Mouse (Mus musculus) C2C12 (cell line): Measurements from ENCODE around the gene Col4a1. TPM values are rescaled to one million over a fixed set of nuclear protein-coding genes. Genes with fewer than 3 reads are reported as not detected.

ENCODE experiments used
- H3K27me3 ChIP-seq: one replicate; pipeline ENCODE4 v1.6.1; 2011; ENCODE audit not compliant: control insufficient read depth, insufficient read depth, insufficient read length
- H3K36me3 ChIP-seq: one replicate; pipeline ENCODE4 v1.6.1; 2011; ENCODE audit not compliant: control insufficient read depth, insufficient read depth
- H3K4me3 ChIP-seq: one replicate; pipeline ENCODE4 v1.5.1; 2011; ENCODE audit warnings: mild to moderate bottlenecking, control low read depth; ENCODE audit not compliant: poor library complexity, insufficient read depth, severe bottlenecking
- H3K79me2 ChIP-seq: one replicate; pipeline ENCODE4 v1.6.1; 2011; ENCODE audit not compliant: control insufficient read depth, insufficient read depth
- H3K79me3 ChIP-seq: one replicate; pipeline ENCODE4 v1.6.1; 2011; ENCODE audit warnings: low read depth, control low read depth
- H3ac ChIP-seq: one replicate; pipeline ENCODE3; 2011; ENCODE audit warnings: low read depth; ENCODE audit not compliant: control insufficient read depth, insufficient read length
- CEBPB ChIP-seq: IDR thresholded peaks from one replicate; pipeline ENCODE4 v1.6.1; 2011; ENCODE audit warnings: low read depth, mild to moderate bottlenecking, control low read depth, moderate library complexity
- CTCF ChIP-seq: IDR thresholded peaks from one replicate; pipeline ENCODE4 v1.5.1; 2011; ENCODE audit not compliant: control insufficient read depth, insufficient read depth, insufficient read length
- FOSL1 ChIP-seq: IDR thresholded peaks from one replicate; pipeline ENCODE4 v1.8.0; 2011; ENCODE audit warnings: mild to moderate bottlenecking, low read length; ENCODE audit not compliant: poor library complexity, insufficient read depth, severe bottlenecking
- MAX ChIP-seq: IDR thresholded peaks from one replicate; pipeline ENCODE4 v1.6.1; 2011; ENCODE audit warnings: mild to moderate bottlenecking, control low read depth
- MYOD1 ChIP-seq: IDR thresholded peaks from one replicate; pipeline ENCODE4 v1.6.1; 2011; ENCODE audit warnings: low read depth; ENCODE audit not compliant: control insufficient read depth, insufficient read length
- MYOG ChIP-seq: IDR thresholded peaks from one replicate; pipeline ENCODE4 v1.6.1; 2011; ENCODE audit not compliant: control insufficient read depth, insufficient read length; ENCODE audit errors: extremely low read depth
- USF1 ChIP-seq: IDR thresholded peaks from one replicate; pipeline ENCODE4 v1.6.1; 2011; ENCODE audit warnings: low read depth, mild to moderate bottlenecking, control low read depth, moderate library complexity
- polyA plus RNA-seq: library from polyadenylated mRNA; unstranded; fragments of >200 nt; fragmentation: generic; extraction: Trizol; gene quantifications from one replicate; pipeline ENCODE4 v1.2.1, GENCODE M21; 2012; ENCODE audit warnings: missing spikeins

Col4a1 gene
- polyA plus RNA-seq, 1 experiment, result 74.7 TPM

DNA sequence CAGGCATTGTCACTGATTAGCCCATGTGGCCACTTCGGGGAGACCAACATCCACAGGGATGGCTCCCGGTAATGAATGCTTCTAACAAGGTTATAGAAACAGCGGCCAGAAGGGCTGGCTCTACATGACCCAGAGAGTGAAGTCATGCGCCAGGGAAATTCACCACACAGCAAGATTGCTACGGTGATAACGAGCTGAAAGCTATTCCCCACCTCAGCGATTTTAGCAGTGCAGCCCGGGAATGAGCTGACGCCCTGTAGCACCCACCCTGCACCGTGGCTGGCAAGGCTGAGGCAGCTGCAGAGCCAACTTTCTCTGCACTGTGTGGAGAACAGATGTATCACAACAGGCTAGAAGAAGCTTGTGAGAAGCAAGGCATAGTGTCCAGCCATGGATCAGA is 30.5 kb downstream of the Col4a1 start:
- no peaks in the 10 kb centered on the region for H3K27me3 ChIP-seq
- H3K79me3 ChIP-seq, result peaks cover 34% of the 10 kb centered on the region
- H3ac ChIP-seq, result no peak overlapping the region
- TF ChIP-seq USF1 (no peak), CEBPB (no peak), FOSL1 (no peak), CTCF (no peak), MYOG (no peak)
- no peak overlapping the region for H3K4me3 ChIP-seq
- peaks cover 66% of the 10 kb centered on the region for H3K79me2 ChIP-seq
- H3K36me3 ChIP-seq, result peaks cover 3% of the 10 kb centered on the region

DNA sequence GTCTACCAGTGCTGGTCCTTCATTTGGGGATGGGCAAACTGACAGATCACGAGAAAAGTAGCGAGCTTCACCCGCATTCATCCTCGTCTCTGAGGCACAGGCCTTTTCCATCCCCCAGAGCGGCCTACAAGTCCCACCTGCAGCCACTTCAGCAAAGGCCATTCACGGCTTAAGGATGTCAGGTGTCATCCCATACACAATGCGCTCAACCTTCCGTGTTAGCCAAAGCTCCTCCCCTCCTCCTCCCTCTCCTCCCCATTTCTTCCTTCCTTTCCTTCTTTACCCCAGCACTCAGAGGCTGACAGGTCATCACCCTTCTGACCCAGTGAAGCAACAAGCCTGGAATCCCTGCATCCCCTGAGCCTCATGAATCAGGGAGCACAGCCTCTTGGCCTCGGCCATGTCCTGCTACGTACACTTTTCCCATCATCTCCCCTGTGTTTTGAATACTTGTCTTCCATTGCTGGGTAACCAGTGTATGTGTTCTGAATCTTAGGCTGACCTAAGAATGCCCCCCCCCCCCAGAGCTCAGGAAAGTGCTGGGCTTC is 31.8 kb downstream of the Col4a1 start:
- TF ChIP-seq MYOG (no peak), FOSL1 (no peak), MYOD1 (no peak), USF1 (no peak), CEBPB (no peak), CTCF (no peak), MAX (no peak)
- Histone ChIP-seq H3K27me3 (no peaks in the 10 kb centered on the region), H3K4me3 (no peak overlapping the region), H3K79me2 (peaks cover 76% of the 10 kb centered on the region), H3K79me3 (peaks cover 31% of the 10 kb centered on the region), H3K36me3 (peaks cover 3% of the 10 kb centered on the region), H3ac (no peak overlapping the region)

- peaks cover 3% of the 10 kb centered on the region for H3K36me3 ChIP-seq
- peaks cover 79% of the 10 kb centered on the region for H3K79me2 ChIP-seq
- H3K79me3 ChIP-seq, result peaks cover 32% of the 10 kb centered on the region
- TF ChIP-seq MYOD1 (no peak), CEBPB (no peak), CTCF (no peak), MAX (no peak), FOSL1 (no peak), USF1 (no peak), MYOG (no peak)
- H3K4me3 ChIP-seq, result no peak overlapping the region
- no peak overlapping the region for H3ac ChIP-seq
- H3K27me3 ChIP-seq, result no peaks in the 10 kb centered on the region
Observed at GRCm38 (mm10) chr8:11279296-11279826, 33.3 kb downstream of the Col4a1 start.

GRCm38 (mm10) chr8:11278101-11278611 is 34.5 kb downstream of the Col4a1 start:
- Histone ChIP-seq H3K4me3 (no peak overlapping the region), H3K36me3 (no peaks in the 10 kb centered on the region), H3K79me3 (peaks cover 29% of the 10 kb centered on the region), H3K27me3 (no peaks in the 10 kb centered on the region), H3ac (no peak overlapping the region), H3K79me2 (peaks cover 70% of the 10 kb centered on the region)
- TF ChIP-seq MYOD1 (peak; percentile 32), USF1 (no peak), MAX (no peak)

DNA sequence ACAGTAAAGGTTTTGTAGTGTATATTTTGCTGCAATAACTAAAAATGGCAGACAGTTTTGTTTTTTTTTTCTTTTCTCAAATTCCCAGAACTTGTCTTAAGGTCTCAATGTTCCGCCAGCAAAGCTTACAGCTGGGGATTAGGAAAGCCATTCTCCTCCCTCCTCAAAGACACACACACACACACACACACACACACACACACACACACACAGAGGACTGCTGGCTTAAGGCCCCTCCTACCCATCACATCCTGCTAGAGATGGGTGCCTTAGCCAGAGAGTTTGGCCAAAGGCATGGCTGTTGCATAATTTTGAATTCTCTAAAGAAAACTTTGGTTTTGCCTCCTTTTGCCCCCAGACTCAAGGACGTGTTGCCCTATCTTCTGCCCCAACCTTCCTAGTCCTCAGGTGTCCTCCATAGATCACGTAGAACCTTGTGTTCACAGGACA is 35.0 kb downstream of the Col4a1 start:
- no peak overlapping the region for H3K4me3 ChIP-seq
- H3K79me2 ChIP-seq, result peaks cover 65% of the 10 kb centered on the region
- no peaks in the 10 kb centered on the region for H3K27me3 ChIP-seq
- H3K79me3 ChIP-seq, result peaks cover 26% of the 10 kb centered on the region
- H3ac ChIP-seq, result no peak overlapping the region
- no peak for TF ChIP-seq USF1
- TF ChIP-seq FOSL1, result no peak
- TF ChIP-seq CEBPB, result no peak
- TF ChIP-seq MAX, result no peak
- no peak for TF ChIP-seq MYOG
- no peak for TF ChIP-seq CTCF
- TF ChIP-seq MYOD1, result no peak
- no peaks in the 10 kb centered on the region for H3K36me3 ChIP-seq

GRCm38 (mm10) chr8:11276286-11276685 is 36.3 kb downstream of the Col4a1 start:
- Histone ChIP-seq H3K79me3 (peaks cover 18% of the 10 kb centered on the region), H3K79me2 (peaks cover 55% of the 10 kb centered on the region), H3K27me3 (no peaks in the 10 kb centered on the region), H3K36me3 (no peaks in the 10 kb centered on the region), H3K4me3 (no peak overlapping the region), H3ac (no peak overlapping the region)
- TF ChIP-seq CEBPB (no peak), USF1 (no peak), MYOD1 (no peak), MYOG (no peak), CTCF (no peak), FOSL1 (no peak), MAX (no peak)
